Mouse (Mus musculus) cerebellum, adult 2 months (tissue): ENCODE measurements around the gene Otulinl. TPM values are rescaled to one million over a fixed set of nuclear protein-coding genes. Genes with fewer than 3 reads are reported as not detected.
A peak's percentile ranks its signal among the peaks of the same experiment; 100 is the strongest.
"Not testable (repeated sequence)": the region's sequence is repeated elsewhere in the genome, so short reads cannot be mapped to it uniquely, and the experiment has no call there.

Experiments used
- DNase-seq, 2 experiments: peaks; one replicate each; pipeline ENCODE4 v3.0.0; 2021
- H3K27ac ChIP-seq: fragments of 200-500 bp; 2 replicates; pipeline ENCODE4 v1.5.1; 2012; ENCODE audit warnings: low read length, control low read depth, inconsistent platforms; ENCODE audit not compliant: insufficient read depth
- H3K27me3 ChIP-seq: fragments of 200-500 bp; 2 replicates; pipeline ENCODE4 v1.6.1; 2012; ENCODE audit warnings: inconsistent platforms, mild to moderate bottlenecking, low read length, moderate library complexity; ENCODE audit not compliant: control insufficient read depth, insufficient read depth
- H3K4me1 ChIP-seq: fragments of 200-500 bp; 2 replicates; pipeline ENCODE4 v1.6.1; 2011; ENCODE audit warnings: low read length; ENCODE audit not compliant: control insufficient read depth, insufficient read depth
- H3K4me3 ChIP-seq: fragments of 200-500 bp; replicated peaks from 2 replicates; pipeline ENCODE3; 2011; ENCODE audit warnings: mild to moderate bottlenecking, low read depth, low read length, control low read depth; ENCODE audit not compliant: insufficient read depth
- CTCF ChIP-seq: fragments of 200-500 bp; IDR thresholded peaks from 2 replicates; pipeline ENCODE4 v1.5.1; 2011; ENCODE audit warnings: low read depth, mild to moderate bottlenecking, control low read depth, low read length, moderate library complexity, borderline replicate concordance; ENCODE audit not compliant: insufficient read depth
- POLR2A ChIP-seq: fragments of 200-500 bp; IDR thresholded peaks from 2 replicates; pipeline ENCODE4 v1.6.1; 2011; ENCODE audit warnings: low read length, control low read depth, borderline replicate concordance; ENCODE audit not compliant: insufficient read depth
- WGBS: fragments of 180-500 bp; shearing (Covaris S2); methylation state at CpG from one replicate; pipeline ENCODE4 v1.1.7; 2018; 5-methylcytosine and 5-hydroxymethylcytosine counted together
- polyA plus RNA-seq: library from polyadenylated mRNA; depleted of rRNA; stranded (reverse); fragments of >200 nt; gene quantifications from 2 replicates; pipeline ENCODE4 v1.2.3, GENCODE M21; 2012; rRNA removed

Gene Otulinl
- polyA plus RNA-seq, result 5.4 and 6.5 TPM in 2 replicates

- no peak within 1 kb of the TSS for H3K27ac ChIP-seq
Measured at GRCm38 (mm10) chr15:27681419-27682187, at the start of gene Otulinl. Gene Otulinl (minus strand): TSS chr15:27681579.

GRCm38 (mm10) chr15:27726228-27726627 is 44.8 kb upstream of the Otulinl start:
- no peaks in the 10 kb centered on the region for H3K27me3 ChIP-seq
- TF ChIP-seq POLR2A (no peak), CTCF (no peak)
- DNase-seq, result no peak
- WGBS, result 84% methylated on average over 6 of the region's 6 CpGs
- H3K27ac ChIP-seq, result no peak overlapping the region
- no peak overlapping the region for H3K4me3 ChIP-seq
- H3K4me1 ChIP-seq, result no peaks in the 10 kb centered on the region

More at GRCm38 (mm10) chr15:27681419-27682187, at the start of gene Otulinl:
- Histone ChIP-seq H3K27me3 (no peaks in the 10 kb centered on the region), H3K4me1 (peaks cover 6% of the 10 kb centered on the region), H3K4me3 (peak within 1 kb of the TSS; percentile 66)
- TF ChIP-seq POLR2A (peak; percentile 83), CTCF (no peak)
- WGBS, result 1% methylated on average over 54 of the region's 59 CpGs
- peak; percentile 96 to 99 for DNase-seq

GRCm38 (mm10) chr15:27724796-27725680 is 43.7 kb upstream of the Otulinl start:
- Histone ChIP-seq H3K27ac (no peak overlapping the region), H3K4me3 (no peak overlapping the region), H3K27me3 (no peaks in the 10 kb centered on the region), H3K4me1 (no peaks in the 10 kb centered on the region)
- 87% methylated on average over 9 of the region's 9 CpGs for WGBS
- DNase-seq, result no peak
- TF ChIP-seq CTCF (no peak), POLR2A (no peak)

- Histone ChIP-seq H3K4me3 (no peak overlapping the region), H3K4me1 (no peaks in the 10 kb centered on the region), H3K27ac (no peak overlapping the region), H3K27me3 (no peaks in the 10 kb centered on the region)
- 79% methylated on average over 6 of the region's 6 CpGs for WGBS
- TF ChIP-seq CTCF (no peak), POLR2A (no peak)
- DNase-seq, result no peak
Measured at GRCm38 (mm10) chr15:27724298-27724697, 42.9 kb upstream of the Otulinl start.

- Histone ChIP-seq H3K27ac (no peak overlapping the region), H3K4me3 (no peak overlapping the region), H3K4me1 (no peaks in the 10 kb centered on the region), H3K27me3 (no peaks in the 10 kb centered on the region)
- 51% methylated on average over 6 of the region's 6 CpGs for WGBS
- no peak for DNase-seq
- TF ChIP-seq CTCF (no peak), POLR2A (no peak)
Measured at GRCm38 (mm10) chr15:27723746-27724145, 42.4 kb upstream of the Otulinl start.

- H3K4me3 ChIP-seq, DNase-seq, H3K27me3 ChIP-seq, H3K27ac ChIP-seq, H3K4me1 ChIP-seq: not testable (repeated sequence)
- WGBS, result 64% methylated on average over 8 of the region's 8 CpGs
Measured at GRCm38 (mm10) chr15:27720297-27720696, 38.9 kb upstream of the Otulinl start.

- Histone ChIP-seq H3K4me3 (no peak overlapping the region), H3K4me1 (no peaks in the 10 kb centered on the region), H3K27ac (no peak overlapping the region), H3K27me3 (no peaks in the 10 kb centered on the region)
- 60% methylated on average over 7 of the region's 7 CpGs for WGBS
- no peak for DNase-seq
- TF ChIP-seq CTCF (no peak), POLR2A (no peak)
Measured at GRCm38 (mm10) chr15:27718668-27719067, 37.3 kb upstream of the Otulinl start.

- H3K27me3 ChIP-seq, result no peaks in the 10 kb centered on the region
- WGBS, result 36% methylated on average over 3 of the region's 3 CpGs
Measured at GRCm38 (mm10) chr15:27715331-27715730, 34.0 kb upstream of the Otulinl start.

More at GRCm38 (mm10) chr15:27715331-27715730, 34.0 kb upstream of the Otulinl start:
- TF ChIP-seq POLR2A (no peak), CTCF (peak; percentile 55; the same call in 1 of the 2 replicates)
- Histone ChIP-seq H3K27ac (no peak overlapping the region), H3K4me1 (no peaks in the 10 kb centered on the region), H3K4me3 (no peak overlapping the region)
- peak; percentile 29 for DNase-seq
